Mouse (Mus musculus) gastrocnemius, postnatal 10 days (tissue): Measurements from ENCODE around the gene Frmd8. TPM values are rescaled to one million over a fixed set of nuclear protein-coding genes. Genes with fewer than 3 reads are reported as not detected.
"Not testable (repeated sequence)": the region's sequence is repeated elsewhere in the genome, so short reads cannot be mapped to it uniquely, and the experiment has no call there.

Experiments
- DNase-seq: peaks from one replicate; pipeline ENCODE4 v3.0.0; 2021; ENCODE audit warnings: mixed read lengths
- total RNA-seq, 2 experiments: library from RNA; stranded (reverse); gene quantifications; 2 replicates each; pipeline ENCODE4 v1.2.3; 2021

The Frmd8 gene
- total RNA-seq, 2 experiments from 2014 or later = 7.4 to 10.3 TPM

- no peak for DNase-seq
Observed at GRCm38 (mm10) chr19:5824826-5825617, 50.1 kb downstream of the Frmd8 start.

- no peak for DNase-seq
Observed at GRCm38 (mm10) chr19:5824043-5824825, 50.8 kb downstream of the Frmd8 start.

- DNase-seq = no peak
Observed at GRCm38 (mm10) chr19:5823266-5823839, 51.7 kb downstream of the Frmd8 start.

- DNase-seq = no peak
Observed at GRCm38 (mm10) chr19:5822834-5823205, 52.3 kb downstream of the Frmd8 start.

- DNase-seq = no peak
Observed at GRCm38 (mm10) chr19:5822174-5822833, 52.8 kb downstream of the Frmd8 start.

- DNase-seq = no peak
Observed at GRCm38 (mm10) chr19:5821847-5822173, 53.3 kb downstream of the Frmd8 start.

- DNase-seq = no peak
Observed at GRCm38 (mm10) chr19:5819549-5819948, 55.5 kb downstream of the Frmd8 start.

GRCm38 (mm10) chr19:5818590-5818977 lies 56.5 kb downstream of the Frmd8 start:
- no peak for DNase-seq

GRCm38 (mm10) chr19:5817703-5818589 lies 57.1 kb downstream of the Frmd8 start:
- peak; percentile 88 for DNase-seq

GRCm38 (mm10) chr19:5815928-5816327 lies 59.1 kb downstream of the Frmd8 start:
- DNase-seq = peak; percentile 4

GRCm38 (mm10) chr19:5815010-5815409 lies 60.1 kb downstream of the Frmd8 start:
- DNase-seq = no peak

GRCm38 (mm10) chr19:5814048-5814447 lies 61.0 kb downstream of the Frmd8 start:
- DNase-seq = not testable (repeated sequence)

- no peak for DNase-seq
Observed at GRCm38 (mm10) chr19:5813567-5813966, 61.5 kb downstream of the Frmd8 start.

- peak; percentile 53 for DNase-seq
Observed at GRCm38 (mm10) chr19:5811771-5812504, 63.1 kb downstream of the Frmd8 start.

- no peak for DNase-seq
Observed at GRCm38 (mm10) chr19:5810840-5811563, 64.1 kb downstream of the Frmd8 start.

GRCm38 (mm10) chr19:5810103-5810839 lies 64.8 kb downstream of the Frmd8 start:
- DNase-seq = no peak

- no peak for DNase-seq
Observed at GRCm38 (mm10) chr19:5809712-5810089, 65.4 kb downstream of the Frmd8 start.

- no peak for DNase-seq
Observed at GRCm38 (mm10) chr19:5808955-5809711, 65.9 kb downstream of the Frmd8 start.

- DNase-seq = no peak
Observed at GRCm38 (mm10) chr19:5807740-5808139, 67.3 kb downstream of the Frmd8 start.
